Mouse (Mus musculus) CH12.LX (cell line): ENCODE results near the gene Mrps23. TPM values are rescaled to one million over a fixed set of nuclear protein-coding genes. Genes with fewer than 3 reads are reported as not detected.

Experiments used
- DNase-seq: peaks from one replicate; pipeline ENCODE4 v3.0.0-alpha.2; 2013; ENCODE audit errors: extremely low read depth
- H3K27ac ChIP-seq: 2 replicates; pipeline ENCODE4 v1.5.1; 2012; ENCODE audit warnings: low read depth, mild to moderate bottlenecking, control low read depth, moderate library complexity; ENCODE audit not compliant: insufficient read depth
- H3K27me3 ChIP-seq: replicated peaks from 2 replicates; pipeline ENCODE3; 2012; ENCODE audit warnings: inconsistent platforms
- H3K36me3 ChIP-seq, 2 experiments: replicated peaks in 1 of 2; 2 replicates each; pipeline versions ENCODE3 to v1.6.1; 2012; ENCODE audit warnings: inconsistent platforms in 1 of 2, low read length in 1 of 2, mild to moderate bottlenecking in 1 of 2, mixed read lengths in 1 of 2, moderate library complexity in 1 of 2; ENCODE audit not compliant: control insufficient read depth in 1 of 2, insufficient read depth in 1 of 2
- H3K4me1 ChIP-seq, 2 experiments: 2 replicates each; pipeline ENCODE4 v1.6.1; 2012; ENCODE audit warnings: inconsistent platforms in 1 of 2, moderate library complexity in 1 of 2; ENCODE audit not compliant: insufficient read depth in 2 of 2, control insufficient read depth in 1 of 2
- H3K4me2 ChIP-seq: 2 replicates; pipeline ENCODE4 v1.6.1; 2012; ENCODE audit warnings: low read depth, mild to moderate bottlenecking, control low read depth; ENCODE audit not compliant: poor library complexity, insufficient read depth, severe bottlenecking
- H3K4me3 ChIP-seq, 3 experiments: fragments of 150-350 bp in 1 of 3; sonication (generic) in 1 of 3; replicated peaks in 1 of 3; 2 replicates each; pipeline versions ENCODE3 to v1.5.1; 2011 to 2012; ENCODE audit warnings: low read depth in 2 of 3, low read length in 2 of 3, mild to moderate bottlenecking in 2 of 3, moderate library complexity in 2 of 3, control low read depth in 1 of 3, improper control_type of control experiment in 1 of 3, inconsistent platforms in 1 of 3, mixed read lengths in 1 of 3; ENCODE audit not compliant: poor library complexity in 1 of 3
- H3K79me2 ChIP-seq: replicated peaks from 2 replicates; pipeline ENCODE4 v1.6.1; 2012; ENCODE audit warnings: mild to moderate bottlenecking, moderate library complexity; ENCODE audit not compliant: control insufficient read depth, poor library complexity, insufficient read depth, severe bottlenecking; ENCODE audit errors: extremely low read depth
- H3K9ac ChIP-seq: 2 replicates; pipeline ENCODE4 v1.6.1; 2012; ENCODE audit warnings: low read depth, mild to moderate bottlenecking, control low read depth, moderate library complexity; ENCODE audit not compliant: insufficient read depth
- H3K9me3 ChIP-seq: replicated peaks from 2 replicates; pipeline ENCODE3; 2012; ENCODE audit warnings: low read length, inconsistent platforms, mixed read lengths
- BHLHE40 ChIP-seq: IDR thresholded peaks from 2 replicates; pipeline ENCODE4 v1.6.1; 2011; ENCODE audit warnings: mild to moderate bottlenecking, low read depth, low read length, improper control_type of control experiment
- CTCF ChIP-seq, 2 experiments: IDR thresholded peaks in 1 of 2; conservative IDR thresholded peaks in 1 of 2; 2 replicates each; pipeline ENCODE4 v1.5.1; 2011 to 2012; ENCODE audit warnings: low read depth in 2 of 2, low read length in 2 of 2, improper control_type of control experiment in 1 of 2, inconsistent platforms in 1 of 2, mild to moderate bottlenecking in 1 of 2, moderate library complexity in 1 of 2
- EP300 ChIP-seq: IDR thresholded peaks from 2 replicates; pipeline ENCODE4 v1.6.1; 2011; ENCODE audit warnings: low read length, improper control_type of control experiment
- GABPA ChIP-seq: IDR thresholded peaks from 2 replicates; pipeline ENCODE4 v1.6.1; 2012; ENCODE audit warnings: low read depth, low read length, improper control_type of control experiment, inconsistent platforms; ENCODE audit not compliant: insufficient replicate concordance
- JUND ChIP-seq: conservative IDR thresholded peaks from 2 replicates; pipeline ENCODE4 v1.6.1; 2011; ENCODE audit warnings: low read depth, low read length, improper control_type of control experiment
- MAFK ChIP-seq: IDR thresholded peaks from 2 replicates; pipeline ENCODE4 v1.6.1; 2011; ENCODE audit warnings: low read length, improper control_type of control experiment; ENCODE audit not compliant: insufficient replicate concordance
- MAZ ChIP-seq: IDR thresholded peaks from 2 replicates; pipeline ENCODE4 v1.6.1; 2012; ENCODE audit warnings: low read depth, mild to moderate bottlenecking, inconsistent platforms, low read length, improper control_type of control experiment, moderate library complexity
- NRF1 ChIP-seq: IDR thresholded peaks from 2 replicates; pipeline ENCODE4 v1.6.1; 2014; ENCODE audit warnings: low read depth, mild to moderate bottlenecking, inconsistent platforms, low read length, improper control_type of control experiment, moderate library complexity
- POLR2A ChIP-seq: IDR thresholded peaks from 2 replicates; pipeline ENCODE4 v1.6.1; 2011; ENCODE audit warnings: low read depth, mild to moderate bottlenecking, improper control_type of control experiment, low read length
- POLR2AphosphoS2 ChIP-seq: IDR thresholded peaks from 2 replicates; pipeline ENCODE4 v1.6.1; 2011; ENCODE audit warnings: low read depth, low read length, improper control_type of control experiment
- RCOR1 ChIP-seq: conservative IDR thresholded peaks from 2 replicates; pipeline ENCODE4 v1.6.1; 2012; ENCODE audit warnings: low read depth, mild to moderate bottlenecking, inconsistent platforms, low read length, improper control_type of control experiment
- TCF12 ChIP-seq: IDR thresholded peaks from 2 replicates; pipeline ENCODE4 v1.6.1; 2014; ENCODE audit warnings: low read depth, mild to moderate bottlenecking, inconsistent platforms, low read length, improper control_type of control experiment
- USF1 ChIP-seq: IDR thresholded peaks from 2 replicates; pipeline ENCODE4 v1.6.1; 2014; ENCODE audit warnings: low read depth, mild to moderate bottlenecking, inconsistent platforms, low read length, improper control_type of control experiment
- ZC3H11A ChIP-seq: IDR thresholded peaks from 2 replicates; pipeline ENCODE4 v1.6.1; 2012; ENCODE audit warnings: low read depth, mild to moderate bottlenecking, inconsistent platforms, low read length, improper control_type of control experiment
- dilution Hi-C: fragments of 300-500 bp; cut with MboI; formaldehyde crosslinking; loops from 2 replicates; pipeline ENCODE4 v1.14.3; 2020; ENCODE audit warnings: low sequenced_read_pairs; ENCODE audit not compliant: extremely low pct_unique_long_range_greater_than_20kb, extremely low pct_ligation_motif_present
- in situ Hi-C: fragments of 300-500 bp; cut with MboI; formaldehyde crosslinking; loops from 3 replicates; pipeline ENCODE4 v1.14.3; 2019; ENCODE audit warnings: low sequenced_read_pairs, low pct_ligation_motif_present, low pct_unique_long_range_greater_than_20kb, mixed read lengths
- polyA plus RNA-seq: library from polyadenylated mRNA; unstranded; fragments of >175 nt; gene quantifications from 2 replicates; pipeline ENCODE4 v1.2.1, GENCODE M21; 2012; ENCODE audit warnings: low read depth; ENCODE audit not compliant: insufficient read length
- total RNA-seq, 2 experiments: library from RNA; depleted of rRNA; stranded (reverse); fragments of 300-350 nt in 1 of 2; fragments of >200 nt in 1 of 2; gene quantifications; 2 replicates each; pipeline ENCODE4 v1.2.3; 2012 to 2014

Gene Mrps23
- total and polyA plus RNA-seq, 3 experiments: 185 to 233 (median 227) TPM

DNA sequence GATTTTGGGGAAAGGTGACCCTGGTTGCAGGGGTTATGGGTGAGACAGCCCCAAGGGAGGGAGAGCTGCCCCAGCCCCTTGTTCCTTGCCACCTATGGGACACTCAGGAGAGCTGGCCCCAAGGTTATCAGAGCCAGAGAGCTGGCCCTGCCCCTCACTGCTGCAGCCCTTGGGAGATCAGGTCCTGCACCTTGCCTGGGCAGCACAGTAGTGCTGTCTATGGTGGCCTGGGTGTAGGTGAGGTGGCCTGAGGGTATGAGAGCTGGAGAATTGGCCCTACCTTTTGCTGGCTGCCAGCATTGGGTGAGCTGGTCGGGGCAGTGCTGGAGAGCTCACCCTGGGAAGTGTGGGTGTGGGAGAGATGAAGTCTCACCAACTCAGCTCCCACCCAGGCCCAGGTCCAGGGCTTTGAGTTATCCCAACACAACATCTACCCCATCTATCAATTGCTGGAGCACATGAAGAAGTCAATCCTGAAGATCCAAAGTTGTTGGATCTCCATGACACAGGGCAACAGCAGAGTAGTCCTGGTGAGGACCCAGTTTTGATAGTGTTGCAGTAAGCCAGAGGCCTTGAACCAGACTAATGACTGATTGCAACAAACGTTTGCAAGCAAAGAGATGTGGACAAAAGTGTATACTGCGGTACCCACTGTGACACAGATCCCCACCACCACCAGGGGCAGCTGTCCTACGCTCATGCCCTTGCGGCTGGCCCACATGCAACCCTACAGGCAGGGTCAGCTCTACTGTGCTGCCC, 7.8 kb downstream of the Mrps23 start:
- DNase-seq: no peak
- no peak overlapping the region for H3K4me2 ChIP-seq
- no peaks in the 10 kb centered on the region for H3K27me3 ChIP-seq
- H3K9ac ChIP-seq: no peak overlapping the region
- TF ChIP-seq POLR2AphosphoS2 (0 out of 2 replicates have a peak, but pooled peaks have one; percentile 66), MAFK (no peak), POLR2A (no peak), JUND (no peak), USF1 (no peak), EP300 (no peak), CTCF (conservative IDR thresholded peaks at IDR 0.05 in 1 of 2, IDR thresholded peaks at IDR 0.05 in 1 of 2; ENCODE audit: low read depth in 2 of 2, low read length in 2 of 2) (peak in 1 of 2 experiments; percentile 18; a peak in 2 of 4 replicates), NRF1 (no peak), ZC3H11A (no peak), GABPA (no peak)
- dilution Hi-C loops: no loop called here
- no peaks in the 10 kb centered on the region for H3K9me3 ChIP-seq
- H3K4me1 ChIP-seq: peaks cover 17 to 27% of the 10 kb centered on the region in 2 experiments
- H3K27ac ChIP-seq: no peak overlapping the region
- peaks cover 36 to 52% of the 10 kb centered on the region in 2 experiments for H3K36me3 ChIP-seq
- in situ Hi-C loops: no loop called here
- H3K79me2 ChIP-seq: peaks cover 3% of the 10 kb centered on the region; the same call in 1 of the 2 replicates
- no peak overlapping the region for H3K4me3 ChIP-seq

DNA sequence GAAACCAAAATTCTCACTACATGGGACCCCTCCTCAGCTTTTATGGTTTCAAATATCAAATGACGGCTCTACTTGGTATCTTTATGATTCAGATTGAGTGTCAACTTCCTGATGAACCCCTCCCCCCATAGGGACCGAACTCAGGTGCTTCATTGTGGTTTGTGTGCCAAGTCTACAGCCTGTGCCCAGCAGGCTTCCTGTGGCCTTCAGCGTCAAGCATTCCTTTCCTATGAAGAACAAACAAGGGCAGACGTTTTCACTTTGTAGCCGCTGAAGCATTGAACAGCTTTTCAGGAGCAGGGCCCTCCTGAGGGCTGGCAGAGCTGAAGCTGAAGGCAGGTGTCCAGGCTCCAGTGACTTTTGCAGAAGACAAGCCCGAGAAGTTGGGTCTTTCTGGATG, 9.6 kb downstream of the Mrps23 start:
- Histone ChIP-seq H3K4me3 (no peak overlapping the region), H3K79me2 (no peaks in the 10 kb centered on the region; the same call in 1 of the 2 replicates), H3K4me2 (no peak overlapping the region), H3K36me3 (peaks cover 29 to 39% of the 10 kb centered on the region in 2 experiments), H3K27me3 (no peaks in the 10 kb centered on the region), H3K27ac (no peak overlapping the region), H3K9me3 (no peaks in the 10 kb centered on the region), H3K4me1 (peaks cover 9% of the 10 kb centered on the region in 2 experiments; a peak in 2 of 4 replicates), H3K9ac (no peak overlapping the region)
- dilution Hi-C loops: no loop called here
- in situ Hi-C loops: no loop called here
- TF ChIP-seq BHLHE40: no peak
- no peak for TF ChIP-seq MAZ
- TF ChIP-seq ZC3H11A: no peak
- no peak for TF ChIP-seq RCOR1
- TF ChIP-seq MAFK: no peak
- no peak for TF ChIP-seq TCF12
- DNase-seq: no peak
